Mouse (Mus musculus): ENCODE measurements at regions not wholly inside any gene's neighbourhood (a gene's known extent, or its start where the extent isn't known, plus 50 kb on each side); places are given as distances from the start of the nearest gene placed in this dataset.

- no peak for DNase-seq
Measured at GRCm38 (mm10) chr2:67107274-67107673, 306.3 kb upstream of the Gm21830 start.

DNA sequence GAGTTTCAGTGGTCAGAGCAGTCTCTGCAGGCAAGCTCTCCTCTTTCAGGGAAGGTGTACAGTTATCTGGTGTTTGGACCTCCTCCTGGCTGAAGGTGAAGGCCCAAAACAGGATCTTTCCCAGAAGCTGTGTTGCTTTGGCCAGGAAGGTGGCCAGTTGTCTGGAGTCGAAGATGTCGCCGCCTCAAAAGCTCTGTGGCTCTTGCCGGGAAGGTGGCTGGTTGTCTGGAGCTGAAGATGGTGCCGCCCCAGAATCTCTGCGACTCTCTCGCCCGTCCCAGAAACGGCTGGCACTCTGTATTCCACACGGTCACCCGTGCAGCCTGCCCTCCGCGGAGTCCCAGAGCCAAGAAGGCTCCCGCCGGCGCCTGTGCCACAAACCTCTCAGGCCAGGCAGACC is 304.7 kb upstream of the Scn7a start:
- DNase-seq = peak; percentile 7

GRCm38 (mm10) chr2:67068944-67069343 is 284.2 kb upstream of the Scn7a start:
- no peak for DNase-seq
